Mouse (Mus musculus) intestine, embryonic 16.5 days (tissue): ENCODE data around the gene Gas2l1. TPM values are rescaled to one million over a fixed set of nuclear protein-coding genes. Genes with fewer than 3 reads are reported as not detected.

Experiments used
- ATAC-seq: fragments of 200-750 bp; cut with Nextera tagmentation; 2 replicates; pipeline ENCODE4 v1.8.0; 2017; ENCODE audit warnings: moderate TSS enrichment, moderate library complexity
- H3K27ac ChIP-seq: fragments of 300-500 bp; sonication (generic); 2 replicates; pipeline ENCODE4 v1.5.1; 2014; ENCODE audit warnings: mild to moderate bottlenecking, low read length
- H3K27me3 ChIP-seq: fragments of 300-500 bp; sonication (generic); replicated peaks from 2 replicates; pipeline ENCODE4 v1.6.1; 2014; ENCODE audit warnings: low read length, control low read depth, mixed read lengths; ENCODE audit not compliant: control insufficient read depth, insufficient read depth
- H3K36me3 ChIP-seq: fragments of 300-500 bp; sonication (generic); 2 replicates; pipeline ENCODE4 v1.6.1; 2014; ENCODE audit warnings: low read length, control low read depth; ENCODE audit not compliant: control insufficient read depth, insufficient read depth
- H3K4me1 ChIP-seq: fragments of 300-500 bp; sonication (generic); 2 replicates; pipeline ENCODE4 v1.6.1; 2014; ENCODE audit warnings: low read length, control low read depth, mixed read lengths; ENCODE audit not compliant: control insufficient read depth, insufficient read depth
- H3K4me2 ChIP-seq: fragments of 300-500 bp; sonication (generic); 2 replicates; pipeline ENCODE4 v1.6.1; 2014; ENCODE audit warnings: low read depth, low read length, control low read depth
- H3K4me3 ChIP-seq: fragments of 300-500 bp; sonication (generic); 2 replicates; pipeline ENCODE4 v1.5.1; 2014; ENCODE audit warnings: mild to moderate bottlenecking, low read length
- H3K9ac ChIP-seq: fragments of 300-500 bp; sonication (generic); 2 replicates; pipeline ENCODE4 v1.6.1; 2014; ENCODE audit warnings: low read depth, low read length
- H3K9me3 ChIP-seq: fragments of 300-500 bp; sonication (generic); 2 replicates; pipeline ENCODE4 v1.6.1; 2016; ENCODE audit warnings: low read length, control low read depth; ENCODE audit not compliant: control insufficient read depth
- WGBS: fragments of 180-500 bp; shearing (Covaris S2); extraction: QIAGEN DNeasy Blood & Tissue Kit; methylation state at CpG from one replicate; pipeline ENCODE4 v1.1.7; 2014; 5-methylcytosine and 5-hydroxymethylcytosine counted together
- polyA plus RNA-seq: library from polyadenylated mRNA; unstranded; fragments of >200 nt; fragmentation: Nextera tagmentation; extraction: Ambion mirVana; gene quantifications from 2 replicates; pipeline ENCODE4 v1.2.1, GENCODE M21; 2015

The Gas2l1 gene
- polyA plus RNA-seq, 1 experiment from 2014 or later, result 17.5 TPM

DNA sequence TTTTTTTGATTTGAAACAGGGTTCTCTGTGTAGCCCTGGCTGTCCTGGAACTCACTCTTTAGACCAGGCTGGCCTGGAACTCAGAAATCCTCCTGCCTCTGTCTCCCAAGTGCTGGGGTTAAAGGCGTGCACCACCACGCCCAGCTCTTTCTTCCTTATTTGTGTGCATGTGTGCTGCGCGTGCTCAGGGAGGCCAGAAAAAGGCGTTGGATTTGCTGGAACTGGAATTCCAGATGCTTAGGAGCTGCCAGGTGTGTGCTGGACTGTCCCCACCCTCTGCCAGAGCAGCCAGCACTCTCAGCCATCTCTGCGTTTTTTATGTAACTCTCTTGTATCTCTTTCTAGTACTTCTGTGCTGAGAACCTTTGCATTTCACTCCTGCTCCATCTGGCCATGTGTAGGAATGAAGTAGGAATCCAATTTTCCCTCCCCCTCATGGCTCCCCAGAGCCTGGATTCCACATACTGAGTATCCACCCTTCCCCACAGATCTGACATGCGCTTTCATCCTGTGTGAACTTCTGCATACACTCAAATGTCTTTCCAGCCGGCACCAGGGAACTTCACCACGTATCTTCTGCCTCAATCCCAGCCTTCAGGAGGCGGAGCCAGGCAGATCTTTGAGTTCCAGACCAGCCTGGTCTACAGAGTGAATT is 12.8 kb downstream of the Gas2l1 start:
- no peak for ATAC-seq
- H3K27me3 ChIP-seq, result 0 out of 2 replicates have a peak, but pooled peaks cover 4% of the 10 kb centered on the region

GRCm38 (mm10) chr11:5051629-5052028 is 13.5 kb downstream of the Gas2l1 start:
- no peaks in the 10 kb centered on the region for H3K36me3 ChIP-seq
- no peak overlapping the region for H3K4me3 ChIP-seq
- no peaks in the 10 kb centered on the region for H3K9me3 ChIP-seq
- no peaks in the 10 kb centered on the region for H3K4me1 ChIP-seq
- no peak overlapping the region for H3K27ac ChIP-seq
- H3K27me3 ChIP-seq, result no peaks in the 10 kb centered on the region
- no peak overlapping the region for H3K4me2 ChIP-seq
- H3K9ac ChIP-seq, result no peak overlapping the region
- ATAC-seq, result no peak
- 83% methylated on average over 10 of the region's 10 CpGs for WGBS

More for the DNA sequence above, 12.8 kb downstream of the Gas2l1 start:
- no peak overlapping the region for H3K4me3 ChIP-seq
- no peaks in the 10 kb centered on the region for H3K4me1 ChIP-seq
- H3K4me2 ChIP-seq, result no peak overlapping the region
- H3K27ac ChIP-seq, result no peak overlapping the region
- H3K9me3 ChIP-seq, result no peaks in the 10 kb centered on the region
- no peaks in the 10 kb centered on the region for H3K36me3 ChIP-seq
- H3K9ac ChIP-seq, result no peak overlapping the region
- WGBS, result 66% methylated on average over 10 of the region's 10 CpGs

- 45% methylated on average over 12 of the region's 12 CpGs for WGBS
- Histone ChIP-seq H3K9me3 (no peaks in the 10 kb centered on the region), H3K4me2 (no peak overlapping the region), H3K27me3 (no peaks in the 10 kb centered on the region), H3K9ac (no peak overlapping the region), H3K27ac (no peak overlapping the region), H3K4me3 (no peak overlapping the region), H3K4me1 (no peaks in the 10 kb centered on the region), H3K36me3 (peaks cover 3% of the 10 kb centered on the region; the same call in 1 of the 2 replicates)
- ATAC-seq, result no peak
Observed at GRCm38 (mm10) chr11:5046321-5046926, 18.7 kb downstream of the Gas2l1 start.

DNA sequence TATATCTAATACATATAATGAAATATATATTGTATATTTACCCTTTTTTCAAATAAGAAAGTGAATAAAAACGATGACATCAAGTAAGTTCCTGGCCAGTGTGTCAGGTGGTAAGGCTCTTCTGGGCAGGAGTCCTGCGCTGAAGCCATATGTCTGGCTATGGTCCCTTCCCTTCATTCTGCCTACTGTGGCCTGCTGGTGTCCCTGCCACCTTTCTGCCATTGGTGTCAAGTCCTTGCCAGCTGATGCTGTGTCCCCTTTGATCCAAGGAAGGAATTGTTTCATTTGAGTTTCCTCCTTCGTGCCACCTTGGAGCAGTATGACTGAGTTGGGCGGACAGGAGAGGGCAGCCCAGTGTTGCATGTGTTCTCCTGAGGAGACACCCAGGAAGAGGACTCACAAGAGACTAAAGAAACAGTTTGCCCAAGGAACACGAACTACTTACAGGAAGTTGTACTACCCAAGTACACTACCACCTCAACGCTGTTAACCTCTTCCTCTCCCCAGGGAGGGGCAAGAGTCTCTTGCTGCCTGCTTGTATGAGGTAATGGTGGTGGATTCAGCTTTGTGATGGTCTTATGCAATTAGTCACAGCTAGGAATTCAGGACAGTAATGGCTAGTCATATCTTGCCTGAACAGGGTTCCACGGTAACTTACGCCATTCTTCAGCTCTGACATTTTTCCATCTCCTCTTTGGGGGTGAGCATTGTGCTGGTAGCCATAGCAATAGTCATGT is 22.3 kb downstream of the Gas2l1 start:
- 88% methylated on average over 8 of the region's 8 CpGs for WGBS
- no peaks in the 10 kb centered on the region for H3K27me3 ChIP-seq

DNA sequence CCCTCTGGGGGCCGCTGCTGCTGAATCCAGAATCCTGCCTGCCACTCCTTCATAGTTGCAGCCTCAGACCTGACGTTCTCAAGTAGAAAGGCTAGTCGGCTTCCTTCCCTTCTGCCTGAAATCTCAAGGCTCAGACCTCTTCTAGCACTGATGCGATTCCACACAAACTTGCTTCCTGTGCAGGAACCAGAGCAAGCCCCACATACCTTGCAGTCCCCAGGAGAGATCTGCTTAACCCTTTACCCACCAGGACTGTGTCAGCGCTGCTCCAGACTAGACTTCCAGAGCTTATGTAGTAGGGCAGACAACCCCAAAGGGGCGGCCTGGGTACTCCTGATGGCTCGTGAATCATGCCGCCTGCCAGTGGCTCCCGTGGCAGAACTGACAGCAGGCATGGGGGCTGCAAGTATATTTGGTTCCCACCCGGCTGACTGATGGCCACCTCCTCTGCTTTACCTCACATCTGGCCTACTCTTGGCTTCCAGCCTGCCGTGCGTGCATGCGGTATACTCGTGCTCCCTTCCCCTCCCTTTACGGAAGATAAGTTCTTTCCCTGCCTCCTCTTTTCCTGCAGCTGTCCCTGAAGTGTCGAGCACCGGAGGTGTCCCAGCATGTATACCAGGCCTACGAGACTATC is 23.9 kb downstream of the Gas2l1 start:
- H3K4me3 ChIP-seq, result no peak overlapping the region
- no peak overlapping the region for H3K4me2 ChIP-seq
- no peak for ATAC-seq
- H3K27ac ChIP-seq, result no peak overlapping the region
- H3K9me3 ChIP-seq, result no peaks in the 10 kb centered on the region
- H3K36me3 ChIP-seq, result peaks cover 12% of the 10 kb centered on the region; the same call in 1 of the 2 replicates
- WGBS, result 66% methylated on average over 18 of the region's 18 CpGs
- H3K4me1 ChIP-seq, result no peaks in the 10 kb centered on the region
- H3K9ac ChIP-seq, result no peak overlapping the region
- H3K27me3 ChIP-seq, result no peaks in the 10 kb centered on the region

More for the DNA sequence above, 22.3 kb downstream of the Gas2l1 start:
- Histone ChIP-seq H3K9me3 (no peaks in the 10 kb centered on the region), H3K4me3 (no peak overlapping the region), H3K9ac (no peak overlapping the region), H3K4me2 (no peak overlapping the region), H3K4me1 (no peaks in the 10 kb centered on the region), H3K36me3 (peaks cover 12% of the 10 kb centered on the region; the same call in 1 of the 2 replicates), H3K27ac (no peak overlapping the region)
- no peak for ATAC-seq

GRCm38 (mm10) chr11:5040585-5040984 is 24.5 kb downstream of the Gas2l1 start:
- no peaks in the 10 kb centered on the region for H3K27me3 ChIP-seq
- no peak overlapping the region for H3K9ac ChIP-seq
- H3K4me3 ChIP-seq, result no peak overlapping the region
- H3K4me2 ChIP-seq, result no peak overlapping the region
- ATAC-seq, result no peak
- peaks cover 12% of the 10 kb centered on the region; the same call in 1 of the 2 replicates for H3K36me3 ChIP-seq
- H3K9me3 ChIP-seq, result no peaks in the 10 kb centered on the region
- WGBS, result 90% methylated on average over 5 of the region's 5 CpGs
- H3K27ac ChIP-seq, result no peak overlapping the region
- H3K4me1 ChIP-seq, result no peaks in the 10 kb centered on the region

- Histone ChIP-seq H3K4me2 (no peak overlapping the region), H3K9me3 (no peaks in the 10 kb centered on the region), H3K9ac (no peak overlapping the region), H3K36me3 (peaks cover 31% of the 10 kb centered on the region), H3K27me3 (no peaks in the 10 kb centered on the region), H3K27ac (no peak overlapping the region), H3K4me1 (no peaks in the 10 kb centered on the region), H3K4me3 (no peak overlapping the region)
- ATAC-seq, result no peak
- 81% methylated on average over 8 of the region's 8 CpGs for WGBS
Observed at GRCm38 (mm10) chr11:5037146-5037854, 27.8 kb downstream of the Gas2l1 start.

- no peaks in the 10 kb centered on the region for H3K27me3 ChIP-seq
- H3K4me3 ChIP-seq, result no peak overlapping the region
- H3K4me1 ChIP-seq, result no peaks in the 10 kb centered on the region
- no peak overlapping the region for H3K9ac ChIP-seq
- H3K27ac ChIP-seq, result no peak overlapping the region
- peaks cover 27% of the 10 kb centered on the region for H3K36me3 ChIP-seq
- H3K9me3 ChIP-seq, result no peaks in the 10 kb centered on the region
- ATAC-seq, result no peak
- WGBS, result 87% methylated on average over 4 of the region's 4 CpGs
- no peak overlapping the region for H3K4me2 ChIP-seq
Observed at GRCm38 (mm10) chr11:5035421-5035820, 29.7 kb downstream of the Gas2l1 start.

GRCm38 (mm10) chr11:5033136-5033535 is 32.0 kb downstream of the Gas2l1 start:
- Histone ChIP-seq H3K27me3 (no peaks in the 10 kb centered on the region), H3K9ac (no peak overlapping the region), H3K36me3 (peaks cover 23% of the 10 kb centered on the region), H3K9me3 (no peaks in the 10 kb centered on the region), H3K4me1 (no peaks in the 10 kb centered on the region), H3K4me3 (no peak overlapping the region), H3K27ac (no peak overlapping the region), H3K4me2 (no peak overlapping the region)
- 92% methylated on average over 3 of the region's 3 CpGs for WGBS
- ATAC-seq, result no peak
